Mouse (Mus musculus): ENCODE data around the gene Mrps17. TPM values are rescaled to one million over a fixed set of nuclear protein-coding genes. Genes with fewer than 3 reads are reported as not detected.

Gene Mrps17
- polyA plus RNA-seq, 1 experiment from 2014 or later, result 143 TPM

GRCm38 (mm10) chr5:129720176-129720575 is 4.9 kb downstream of the Mrps17 start:
- H3K27me3 ChIP-seq (replicated peaks; ENCODE audit: insufficient read depth, low read length), result no peaks in the 10 kb centered on the region
- no peak for TF ChIP-seq EP300 (IDR thresholded peaks at IDR 0.05)
- TF ChIP-seq CTCF (IDR thresholded peaks at IDR 0.05), result peak; percentile 24; the same call in 1 of the 2 replicates
- ATAC-seq, result no peak

GRCm38 (mm10) chr5:129724268-129724667 is 9.0 kb downstream of the Mrps17 start:
- WGBS, result 38% methylated on average over 4 of the region's 4 CpGs
- Histone ChIP-seq H3K4me1 (ENCODE audit: insufficient read depth, low read depth, low read length) (peaks cover 2% of the 10 kb centered on the region; the same call in 1 of the 2 replicates), H3K4me2 (replicated peaks; ENCODE audit: low read depth, low read length) (peak overlapping the region; percentile 66), H3K36me3 (ENCODE audit: insufficient read depth, low read length) (0 out of 2 replicates have a peak, but pooled peaks cover 4% of the 10 kb centered on the region), H3K9ac (replicated peaks; ENCODE audit: low read depth) (peak overlapping the region; percentile 89; the same call in 1 of the 2 replicates), H3K27ac (ENCODE audit: low read length) (peak overlapping the region; percentile 97), H3K27me3 (replicated peaks; ENCODE audit: insufficient read depth, low read length) (no peaks in the 10 kb centered on the region), H3K4me3 (ENCODE audit: low read depth, low read length) (peak overlapping the region; percentile 89), H3K9me3 (ENCODE audit: low read length) (no peaks in the 10 kb centered on the region)
- TF ChIP-seq EP300 (IDR thresholded peaks at IDR 0.05) (no peak), CTCF (IDR thresholded peaks at IDR 0.05) (no peak)
- DNase-seq (ENCODE audit: low spot score) (no peak), ATAC-seq (no peak)

More at GRCm38 (mm10) chr5:129720176-129720575, 4.9 kb downstream of the Mrps17 start:
- Histone ChIP-seq H3K4me2 (replicated peaks; ENCODE audit: low read depth, low read length) (no peak overlapping the region), H3K36me3 (ENCODE audit: insufficient read depth, low read length) (peaks cover 15% of the 10 kb centered on the region; the same call in 1 of the 2 replicates), H3K4me3 (ENCODE audit: low read depth, low read length) (no peak overlapping the region), H3K9ac (replicated peaks; ENCODE audit: low read depth) (no peak overlapping the region), H3K4me1 (ENCODE audit: insufficient read depth, low read depth, low read length) (peaks cover 7% of the 10 kb centered on the region; the same call in 1 of the 2 replicates), H3K27ac (ENCODE audit: low read length) (no peak overlapping the region), H3K9me3 (ENCODE audit: low read length) (no peaks in the 10 kb centered on the region)
- WGBS, result 87% methylated on average over 3 of the region's 3 CpGs
- no peak for DNase-seq (ENCODE audit: low spot score)

- Histone ChIP-seq H3K4me3 (ENCODE audit: low read depth, low read length) (peak within 1 kb of the TSS; percentile 89), H3K4me2 (replicated peaks; ENCODE audit: low read depth, low read length) (peak within 1 kb of the TSS; percentile 66), H3K9me3 (ENCODE audit: low read length) (no peaks in the 10 kb centered on the region), H3K36me3 (ENCODE audit: insufficient read depth, low read length) (no peaks in the 10 kb centered on the region), H3K27me3 (replicated peaks; ENCODE audit: insufficient read depth, low read length) (no peaks in the 10 kb centered on the region), H3K4me1 (ENCODE audit: insufficient read depth, low read depth, low read length) (peaks cover 9% of the 10 kb centered on the region), H3K9ac (replicated peaks; ENCODE audit: low read depth) (peak within 1 kb of the TSS; percentile 89), H3K27ac (ENCODE audit: low read length) (peak within 1 kb of the TSS; percentile 97)
- DNase-seq (ENCODE audit: low spot score), result peak; percentile 94
- ATAC-seq, result peak; percentile 97
- TF ChIP-seq EP300 (IDR thresholded peaks at IDR 0.05) (no peak), CTCF (IDR thresholded peaks at IDR 0.05) (peak; percentile 100)
- under 1% methylated on average over 49 of the region's 93 CpGs for WGBS
These were observed 9.8 kb downstream of the Mrps17 start, which contains the start of gene Nipsnap2 for GRCm38 (mm10) chr5:129724834-129725773. Gene Nipsnap2, plus strand, starts transcription at chr5:129725063.

- Histone ChIP-seq H3K9me3 (ENCODE audit: low read length) (no peaks in the 10 kb centered on the region), H3K4me1 (ENCODE audit: insufficient read depth, low read depth, low read length) (peaks cover 10% of the 10 kb centered on the region), H3K36me3 (ENCODE audit: insufficient read depth, low read length) (no peaks in the 10 kb centered on the region), H3K27ac (ENCODE audit: low read length) (peak overlapping the region; percentile 97), H3K9ac (replicated peaks; ENCODE audit: low read depth) (peak overlapping the region; percentile 89), H3K4me3 (ENCODE audit: low read depth, low read length) (peak overlapping the region; percentile 89), H3K4me2 (replicated peaks; ENCODE audit: low read depth, low read length) (peak overlapping the region; percentile 66), H3K27me3 (replicated peaks; ENCODE audit: insufficient read depth, low read length) (no peaks in the 10 kb centered on the region)
- ATAC-seq (no peak), DNase-seq (ENCODE audit: low spot score) (no peak)
- no peak for TF ChIP-seq EP300 (IDR thresholded peaks at IDR 0.05)
- no peak for TF ChIP-seq CTCF (IDR thresholded peaks at IDR 0.05)
- WGBS, result 21% methylated on average over 7 of the region's 7 CpGs
These were observed 10.6 kb downstream of the Mrps17 start for GRCm38 (mm10) chr5:129725774-129726392.

- WGBS, result 84% methylated on average over 3 of the region's 3 CpGs
- H3K27ac ChIP-seq (ENCODE audit: low read length), result no peak overlapping the region
- DNase-seq (ENCODE audit: low spot score), result no peak
- no peak overlapping the region for H3K9ac ChIP-seq (replicated peaks; ENCODE audit: low read depth)
- peaks cover 10% of the 10 kb centered on the region for H3K4me1 ChIP-seq (ENCODE audit: insufficient read depth, low read depth, low read length)
- no peaks in the 10 kb centered on the region for H3K27me3 ChIP-seq (replicated peaks; ENCODE audit: insufficient read depth, low read length)
- H3K9me3 ChIP-seq (ENCODE audit: low read length), result no peaks in the 10 kb centered on the region
- no peaks in the 10 kb centered on the region for H3K36me3 ChIP-seq (ENCODE audit: insufficient read depth, low read length)
- TF ChIP-seq CTCF (IDR thresholded peaks at IDR 0.05), result no peak
- no peak for TF ChIP-seq EP300 (IDR thresholded peaks at IDR 0.05)
- H3K4me3 ChIP-seq (ENCODE audit: low read depth, low read length), result no peak overlapping the region
- ATAC-seq, result no peak
- no peak overlapping the region for H3K4me2 ChIP-seq (replicated peaks; ENCODE audit: low read depth, low read length)
These were observed 11.5 kb downstream of the Mrps17 start for GRCm38 (mm10) chr5:129726784-129727183.

- DNase-seq (ENCODE audit: low spot score) (peak; percentile 24), ATAC-seq (no peak)
- Histone ChIP-seq H3K9me3 (ENCODE audit: low read length) (no peaks in the 10 kb centered on the region), H3K4me2 (replicated peaks; ENCODE audit: low read depth, low read length) (0 out of 2 replicates have a peak overlapping the region, but pooled peaks have one; percentile 2), H3K4me1 (ENCODE audit: insufficient read depth, low read depth, low read length) (peaks cover 10% of the 10 kb centered on the region), H3K27ac (ENCODE audit: low read length) (no peak overlapping the region), H3K4me3 (ENCODE audit: low read depth, low read length) (no peak overlapping the region), H3K27me3 (replicated peaks; ENCODE audit: insufficient read depth, low read length) (no peaks in the 10 kb centered on the region), H3K36me3 (ENCODE audit: insufficient read depth, low read length) (no peaks in the 10 kb centered on the region), H3K9ac (replicated peaks; ENCODE audit: low read depth) (no peak overlapping the region)
- 18% methylated on average over 11 of the region's 11 CpGs for WGBS
- TF ChIP-seq CTCF (IDR thresholded peaks at IDR 0.05) (no peak), EP300 (IDR thresholded peaks at IDR 0.05) (no peak)
These were observed 14.0 kb downstream of the Mrps17 start for GRCm38 (mm10) chr5:129729286-129729685.

Data from lung, postnatal 0 days (tissue).